Mouse (Mus musculus) liver, postnatal 0 days (tissue): ENCODE results near the gene Efcab5. TPM values are rescaled to one million over a fixed set of nuclear protein-coding genes. Genes with fewer than 3 reads are reported as not detected.
A peak's percentile ranks its signal among the peaks of the same experiment; 100 is the strongest.
"Not testable (repeated sequence)": the region's sequence is repeated elsewhere in the genome, so short reads cannot be mapped to it uniquely, and the experiment has no call there.

Experiments
- ATAC-seq: fragments of 200-750 bp; cut with Nextera tagmentation; 2 replicates; pipeline ENCODE4 v1.8.0; 2017; ENCODE audit warnings: mild to moderate bottlenecking, moderate library complexity
- DNase-seq: peaks from one replicate; pipeline ENCODE4 v3.0.0-alpha.2; 2016
- H3K27ac ChIP-seq: fragments of 300-500 bp; sonication (generic); 2 replicates; pipeline ENCODE4 v1.5.1; 2014; ENCODE audit warnings: antibody characterized with exemption, moderate library complexity, mild to moderate bottlenecking, low read depth
- H3K27me3 ChIP-seq: fragments of 300-500 bp; sonication (generic); 2 replicates; pipeline ENCODE4 v1.6.1; 2014; ENCODE audit warnings: low read length, control low read depth, mixed read lengths; ENCODE audit not compliant: insufficient read depth
- H3K36me3 ChIP-seq: fragments of 300-500 bp; sonication (generic); replicated peaks from 2 replicates; pipeline ENCODE4 v1.6.1; 2014; ENCODE audit warnings: mild to moderate bottlenecking, control low read depth, low read length, moderate library complexity, mixed read lengths; ENCODE audit not compliant: insufficient read depth
- H3K4me1 ChIP-seq: fragments of 300-500 bp; sonication (generic); 2 replicates; pipeline ENCODE4 v1.6.1; 2014; ENCODE audit warnings: antibody characterized with exemption, mild to moderate bottlenecking, control low read depth; ENCODE audit not compliant: insufficient read depth
- H3K4me2 ChIP-seq: fragments of 300-500 bp; sonication (generic); 2 replicates; pipeline ENCODE4 v1.6.1; 2014; ENCODE audit warnings: low read depth, mild to moderate bottlenecking, low read length, moderate library complexity, mixed read lengths
- H3K4me3 ChIP-seq: fragments of 300-500 bp; sonication (generic); 2 replicates; pipeline ENCODE4 v1.5.1; 2014; ENCODE audit warnings: low read depth, low read length
- H3K9ac ChIP-seq: fragments of 300-500 bp; sonication (generic); replicated peaks from 2 replicates; pipeline ENCODE4 v1.6.1; 2014; ENCODE audit warnings: mild to moderate bottlenecking, moderate library complexity
- H3K9me3 ChIP-seq: fragments of 300-500 bp; sonication (generic); 2 replicates; pipeline ENCODE4 v1.6.1; 2016; ENCODE audit warnings: mild to moderate bottlenecking, control low read depth, low read length, mixed read lengths
- CTCF ChIP-seq: sonication (generic); IDR thresholded peaks from 2 replicates; pipeline ENCODE4 v1.5.1; 2016; ENCODE audit warnings: antibody characterized with exemption, low read depth
- EP300 ChIP-seq: IDR thresholded peaks from 2 replicates; pipeline ENCODE4 v1.6.1; 2016; ENCODE audit warnings: antibody characterized with exemption, low read depth, mild to moderate bottlenecking
- WGBS: fragments of 180-500 bp; shearing (Covaris S2); extraction: QIAGEN DNeasy Blood & Tissue Kit; methylation state at CpG from one replicate; pipeline ENCODE4 v1.1.7; 2014; ENCODE audit not compliant: insufficient replicate concordance; 5-methylcytosine and 5-hydroxymethylcytosine counted together
- polyA plus RNA-seq: library from polyadenylated mRNA; unstranded; fragments of >200 nt; fragmentation: Nextera tagmentation; extraction: Ambion mirVana; gene quantifications from 2 replicates; pipeline ENCODE4 v1.2.1, GENCODE M21; 2015

Efcab5 gene
- polyA plus RNA-seq, 1 experiment from 2014 or later, result 0.16 TPM

DNA sequence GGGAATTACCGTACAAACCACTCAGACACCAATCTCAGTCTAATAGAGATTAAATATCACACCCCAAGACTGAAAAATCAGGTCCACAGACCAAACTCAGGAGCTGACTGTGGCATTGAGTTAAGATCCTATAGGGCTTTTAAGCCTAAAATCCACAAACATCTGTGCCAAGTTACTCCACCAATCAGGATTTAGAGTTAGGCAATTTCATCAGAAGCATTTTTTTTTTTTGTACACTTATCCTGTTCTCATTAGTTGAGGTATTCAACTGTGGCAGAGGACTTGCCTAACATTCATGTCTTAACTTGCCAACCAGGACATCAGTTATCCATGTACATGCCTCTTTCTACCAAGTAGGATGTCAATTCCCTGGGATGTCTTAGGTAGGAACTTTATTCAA is 109.4 kb downstream of the Efcab5 start:
- H3K36me3 ChIP-seq, result peaks cover 6% of the 10 kb centered on the region; the same call in 1 of the 2 replicates
- TF ChIP-seq EP300, result no peak
- no peak for TF ChIP-seq CTCF
- no peak for ATAC-seq
- H3K4me3 ChIP-seq, result no peak overlapping the region
- H3K4me1 ChIP-seq, result peaks cover 8% of the 10 kb centered on the region
- no peak overlapping the region for H3K27ac ChIP-seq
- no peak for DNase-seq
- H3K4me2 ChIP-seq, result no peak overlapping the region
- H3K9me3 ChIP-seq, result no peaks in the 10 kb centered on the region
- H3K9ac ChIP-seq, result no peak overlapping the region
- 91% methylated on average over 1 of the region's 1 CpGs for WGBS
- H3K27me3 ChIP-seq, result no peaks in the 10 kb centered on the region

DNA sequence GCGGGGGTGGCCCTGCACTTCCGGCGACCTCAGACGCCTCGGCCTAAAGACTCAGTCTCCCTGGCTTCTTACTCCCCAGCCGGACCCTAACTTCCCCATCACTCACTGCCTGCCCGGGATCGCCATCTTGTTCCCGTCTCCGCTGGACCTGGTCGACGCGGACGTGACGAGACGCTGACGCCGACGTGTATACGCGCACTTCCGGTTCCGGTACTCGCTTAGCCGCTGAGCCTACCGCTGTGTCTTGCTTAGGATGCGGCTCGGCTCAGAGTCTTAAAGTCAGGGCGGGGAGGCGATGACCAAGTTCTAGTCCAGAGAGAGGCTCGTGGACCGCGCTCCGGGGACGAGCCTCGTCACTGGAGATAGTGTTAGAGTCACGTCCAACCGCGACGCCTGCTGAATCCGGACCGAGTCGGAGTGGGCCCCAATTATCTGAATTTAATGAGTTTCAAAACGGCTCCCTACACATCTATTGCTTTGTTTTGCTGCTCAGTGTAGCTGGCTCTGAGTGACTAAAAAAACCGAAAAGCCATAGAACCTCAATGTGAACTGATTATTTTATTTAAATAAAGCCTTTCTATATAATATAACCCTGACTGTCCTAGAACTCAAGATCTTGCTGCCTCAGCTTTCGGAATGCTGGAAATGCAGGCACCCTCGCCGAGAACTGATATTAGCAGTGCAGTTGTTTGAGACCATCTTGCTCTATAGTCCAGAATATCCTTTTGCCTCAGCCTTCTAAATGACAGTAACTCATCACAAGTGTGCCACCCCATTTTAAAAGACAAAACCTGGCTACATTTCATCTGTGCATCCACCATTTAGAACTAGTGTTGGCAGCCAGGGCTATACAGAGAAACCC is 110.3 kb downstream of the Efcab5 start, which contains the start of gene Nsrp1:
Nsrp1 (minus strand) TSS at position 163 of the 862 bp plus-strand sequence.
- 4% methylated on average over 48 of the region's 48 CpGs for WGBS
- Histone ChIP-seq H3K4me1 (peaks cover 8% of the 10 kb centered on the region), H3K9ac (peak within 1 kb of the TSS; percentile 87), H3K36me3 (peaks cover 6% of the 10 kb centered on the region; the same call in 1 of the 2 replicates), H3K27me3 (no peaks in the 10 kb centered on the region), H3K4me2 (peak within 1 kb of the TSS; percentile 96), H3K4me3 (peak within 1 kb of the TSS; percentile 91), H3K27ac (peak within 1 kb of the TSS; percentile 66), H3K9me3 (no peaks in the 10 kb centered on the region)
- DNase-seq (peak; percentile 93), ATAC-seq (peak; percentile 98)
- no peak for TF ChIP-seq CTCF
- no peak for TF ChIP-seq EP300

DNA sequence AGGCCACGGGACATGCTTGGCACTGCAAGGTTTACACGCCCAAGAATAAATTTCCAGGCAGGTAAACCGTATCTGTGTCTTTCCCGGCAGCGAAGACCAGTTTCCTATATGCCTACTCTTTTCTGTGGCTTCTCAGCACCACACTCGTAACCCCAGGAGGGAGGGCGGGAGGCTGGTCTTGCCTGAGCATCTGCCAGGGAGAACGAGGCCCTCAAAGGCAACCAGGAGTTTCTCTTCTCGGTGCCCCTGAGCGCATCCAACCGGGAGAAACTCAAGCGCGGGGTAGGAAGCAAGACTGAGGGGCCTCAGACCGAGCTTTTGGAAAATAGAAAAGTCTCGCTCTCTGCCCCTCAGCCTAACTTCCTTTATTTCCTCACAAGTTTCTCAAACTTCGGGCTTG is 111.0 kb downstream of the Efcab5 start:
- ATAC-seq (peak; percentile 51), DNase-seq (peak; percentile 43)
- Histone ChIP-seq H3K27ac (peak overlapping the region; percentile 66), H3K4me3 (peak overlapping the region; percentile 91), H3K9me3 (no peaks in the 10 kb centered on the region), H3K36me3 (peaks cover 7% of the 10 kb centered on the region; the same call in 1 of the 2 replicates), H3K9ac (peak overlapping the region; percentile 87), H3K4me1 (peaks cover 8% of the 10 kb centered on the region), H3K4me2 (peak overlapping the region; percentile 96), H3K27me3 (no peaks in the 10 kb centered on the region)
- 1% methylated on average over 16 of the region's 16 CpGs for WGBS
- TF ChIP-seq CTCF (no peak), EP300 (no peak)

DNA sequence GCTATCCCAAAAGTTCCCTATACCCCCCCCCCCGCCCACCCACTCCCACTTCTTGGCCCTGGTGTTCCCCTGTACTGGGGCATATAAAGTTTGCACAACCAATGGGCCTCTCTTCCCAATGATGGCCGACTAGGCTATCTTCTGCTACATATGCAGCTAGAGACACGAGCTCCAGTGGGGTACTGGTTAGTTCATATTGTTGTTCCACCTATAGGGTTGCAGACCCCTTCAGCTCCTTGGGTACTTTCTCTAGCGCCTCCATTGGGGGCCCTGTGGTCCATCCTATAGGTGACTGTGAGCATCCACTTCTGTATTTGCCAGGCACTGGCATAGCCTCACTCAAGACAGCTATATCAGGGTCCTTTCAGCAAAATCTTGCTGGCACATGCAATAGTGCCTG is 111.4 kb downstream of the Efcab5 start:
- Histone ChIP-seq H3K9ac (peak overlapping the region; percentile 87), H3K27ac (peak overlapping the region; percentile 66), H3K4me3 (peak overlapping the region; percentile 91), H3K4me2 (peak overlapping the region; percentile 96)
- not testable (repeated sequence) for H3K36me3 ChIP-seq, H3K27me3 ChIP-seq, H3K9me3 ChIP-seq, ATAC-seq, H3K4me1 ChIP-seq, DNase-seq
- WGBS, result 48% methylated on average over 4 of the region's 4 CpGs

DNA sequence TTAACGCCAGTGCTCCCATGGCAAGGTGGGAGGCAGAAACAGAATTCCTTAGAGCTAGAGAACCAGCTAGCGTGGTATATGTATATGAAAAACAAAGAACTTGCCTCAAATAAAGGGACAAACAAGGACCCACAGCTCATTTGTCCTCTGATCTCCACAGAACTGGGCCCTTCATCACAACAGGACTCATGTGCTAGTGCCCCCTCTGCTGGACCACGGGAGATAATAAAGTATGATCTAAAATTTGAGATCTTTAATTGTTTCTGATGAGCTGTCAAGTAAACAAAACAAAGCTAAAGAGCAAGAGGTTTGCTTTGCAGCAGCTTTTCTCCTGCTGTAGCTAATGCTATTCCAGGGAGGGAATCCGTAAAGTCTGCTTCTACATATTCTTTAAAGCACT is 118.0 kb downstream of the Efcab5 start:
- H3K36me3 ChIP-seq, result peaks cover 18% of the 10 kb centered on the region; the same call in 1 of the 2 replicates
- DNase-seq (peak; percentile 27), ATAC-seq (no peak)

DNA sequence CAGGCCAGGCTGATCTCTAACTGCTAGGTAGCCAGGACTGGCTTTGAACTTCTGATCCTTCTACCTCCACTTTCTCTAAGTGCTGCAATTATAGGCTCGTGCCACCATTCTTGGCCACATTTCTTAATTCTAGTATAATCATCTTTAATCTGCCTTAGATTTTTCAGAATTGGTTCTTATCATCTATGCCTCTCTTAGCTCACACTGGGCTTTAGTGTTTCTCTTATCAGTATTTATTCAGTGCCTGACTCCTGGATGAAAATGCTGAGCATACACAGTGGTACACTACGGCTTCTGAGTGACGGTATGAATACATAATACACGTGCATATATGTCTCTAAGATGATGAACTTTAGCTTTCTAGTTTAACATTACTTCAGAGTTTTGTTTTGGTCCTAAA is 119.9 kb downstream of the Efcab5 start:
- Histone ChIP-seq H3K4me3 (no peak overlapping the region), H3K4me2 (no peak overlapping the region), H3K4me1 (no peaks in the 10 kb centered on the region), H3K9ac (no peak overlapping the region), H3K27me3 (no peaks in the 10 kb centered on the region), H3K36me3 (peaks cover 12% of the 10 kb centered on the region; the same call in 1 of the 2 replicates), H3K27ac (no peak overlapping the region), H3K9me3 (no peaks in the 10 kb centered on the region)
- ATAC-seq (no peak), DNase-seq (no peak)
- 68% methylated on average over 4 of the region's 4 CpGs for whole genome bisulfite sequencing
- TF ChIP-seq EP300, result no peak
- no peak for TF ChIP-seq CTCF

More for the DNA sequence above, 118.0 kb downstream of the Efcab5 start:
- Histone ChIP-seq H3K9me3 (no peaks in the 10 kb centered on the region), H3K27me3 (no peaks in the 10 kb centered on the region), H3K9ac (no peak overlapping the region), H3K4me3 (no peak overlapping the region), H3K27ac (no peak overlapping the region), H3K4me2 (no peak overlapping the region), H3K4me1 (no peaks in the 10 kb centered on the region)
- 77% methylated on average over 4 of the region's 4 CpGs for WGBS
- TF ChIP-seq CTCF (peak; percentile 57), EP300 (no peak)
